Mouse (Mus musculus): ENCODE results near the gene Usp24. TPM values are rescaled to one million over a fixed set of nuclear protein-coding genes. Genes with fewer than 3 reads are reported as not detected.

The Usp24 gene
- polyA plus RNA-seq, 1 experiment, result 5.7 TPM

DNA sequence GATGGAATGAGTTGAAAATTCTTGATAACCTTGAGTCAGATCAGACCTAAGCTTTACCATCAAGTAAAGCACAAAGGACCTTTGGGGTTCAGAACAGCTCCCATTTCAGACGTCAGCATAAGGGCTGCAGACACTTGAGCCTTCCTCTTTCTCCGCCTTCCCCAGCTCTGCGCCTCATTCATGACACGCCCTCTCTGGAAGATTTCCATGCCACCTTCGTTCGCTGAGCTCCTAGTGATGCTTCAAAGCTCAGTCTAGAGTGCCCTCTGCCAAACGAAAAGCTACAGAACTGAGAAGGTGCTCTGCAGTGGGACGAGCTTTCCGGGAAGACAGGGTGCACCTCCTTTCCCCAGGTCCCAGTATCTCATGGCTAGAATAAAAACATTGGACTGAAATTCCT is 146.0 kb downstream of the Usp24 start:
- Histone ChIP-seq H3K79me2 (ENCODE audit: control insufficient read depth, insufficient read depth) (no peaks in the 10 kb centered on the region), H3K27me3 (ENCODE audit: control insufficient read depth, insufficient read depth, insufficient read length) (no peaks in the 10 kb centered on the region), H3K79me3 (ENCODE audit: low read depth) (no peaks in the 10 kb centered on the region), H3K36me3 (ENCODE audit: control insufficient read depth, insufficient read depth) (no peaks in the 10 kb centered on the region), H3ac (ENCODE audit: control insufficient read depth, insufficient read length, low read depth) (no peak overlapping the region), H3K4me3 (ENCODE audit: insufficient read depth, poor library complexity, severe bottlenecking) (no peak overlapping the region)
- TF ChIP-seq CEBPB (IDR thresholded peaks at IDR 0.05; ENCODE audit: low read depth), result no peak
- no peak for TF ChIP-seq MYOD1 (IDR thresholded peaks at IDR 0.05; ENCODE audit: control insufficient read depth, insufficient read length, low read depth)
- no peak for TF ChIP-seq CTCF (IDR thresholded peaks at IDR 0.05; ENCODE audit: control insufficient read depth, insufficient read depth, insufficient read length)
- no peak for TF ChIP-seq FOSL1 (IDR thresholded peaks at IDR 0.05; ENCODE audit: insufficient read depth, low read length, poor library complexity, severe bottlenecking)
- no peak for TF ChIP-seq USF1 (IDR thresholded peaks at IDR 0.05; ENCODE audit: low read depth)
- no peak for TF ChIP-seq MYOG (IDR thresholded peaks at IDR 0.05; ENCODE audit: control insufficient read depth, extremely low read depth, insufficient read length)

DNA sequence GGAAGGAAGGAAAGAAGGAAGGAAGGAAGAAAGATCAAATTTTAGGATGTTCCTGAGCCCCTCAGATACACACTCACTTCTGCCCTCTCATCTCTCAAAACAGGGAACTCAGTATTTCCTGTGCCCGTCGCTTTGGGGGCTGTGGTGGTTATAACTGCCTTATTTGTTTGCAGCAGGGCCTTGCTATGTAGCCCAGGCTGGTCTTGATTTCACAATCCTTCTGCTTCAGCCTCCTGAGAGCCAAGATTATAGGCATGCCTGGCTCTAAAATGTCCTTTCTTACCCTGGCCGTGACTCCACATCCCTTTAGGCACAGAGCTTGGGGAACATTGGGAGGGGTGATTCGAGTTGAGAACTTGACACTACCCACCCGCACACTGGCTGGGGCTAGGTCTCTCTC is 146.5 kb downstream of the Usp24 start:
- Histone ChIP-seq H3K36me3 (ENCODE audit: control insufficient read depth, insufficient read depth) (no peaks in the 10 kb centered on the region), H3K27me3 (ENCODE audit: control insufficient read depth, insufficient read depth, insufficient read length) (no peaks in the 10 kb centered on the region), H3K79me3 (ENCODE audit: low read depth) (no peaks in the 10 kb centered on the region), H3K4me3 (ENCODE audit: insufficient read depth, poor library complexity, severe bottlenecking) (no peak overlapping the region), H3ac (ENCODE audit: control insufficient read depth, insufficient read length, low read depth) (no peak overlapping the region), H3K79me2 (ENCODE audit: control insufficient read depth, insufficient read depth) (no peaks in the 10 kb centered on the region)
- TF ChIP-seq FOSL1 (IDR thresholded peaks at IDR 0.05; ENCODE audit: insufficient read depth, low read length, poor library complexity, severe bottlenecking) (no peak), CEBPB (IDR thresholded peaks at IDR 0.05; ENCODE audit: low read depth) (no peak), MYOD1 (IDR thresholded peaks at IDR 0.05; ENCODE audit: control insufficient read depth, insufficient read length, low read depth) (no peak), USF1 (IDR thresholded peaks at IDR 0.05; ENCODE audit: low read depth) (no peak), CTCF (IDR thresholded peaks at IDR 0.05; ENCODE audit: control insufficient read depth, insufficient read depth, insufficient read length) (no peak), MAX (IDR thresholded peaks at IDR 0.05) (no peak), MYOG (IDR thresholded peaks at IDR 0.05; ENCODE audit: control insufficient read depth, extremely low read depth, insufficient read length) (no peak)

GRCm38 (mm10) chr4:106463174-106463801 is 147.3 kb downstream of the Usp24 start:
- TF ChIP-seq FOSL1 (IDR thresholded peaks at IDR 0.05; ENCODE audit: insufficient read depth, low read length, poor library complexity, severe bottlenecking) (no peak), MAX (IDR thresholded peaks at IDR 0.05) (no peak), USF1 (IDR thresholded peaks at IDR 0.05; ENCODE audit: low read depth) (no peak), CTCF (IDR thresholded peaks at IDR 0.05; ENCODE audit: control insufficient read depth, insufficient read depth, insufficient read length) (no peak), CEBPB (IDR thresholded peaks at IDR 0.05; ENCODE audit: low read depth) (no peak), MYOD1 (IDR thresholded peaks at IDR 0.05; ENCODE audit: control insufficient read depth, insufficient read length, low read depth) (no peak), MYOG (IDR thresholded peaks at IDR 0.05; ENCODE audit: control insufficient read depth, extremely low read depth, insufficient read length) (no peak)
- H3ac ChIP-seq (ENCODE audit: control insufficient read depth, insufficient read length, low read depth), result peak overlapping the region; percentile 70
- H3K79me3 ChIP-seq (ENCODE audit: low read depth), result no peaks in the 10 kb centered on the region
- no peaks in the 10 kb centered on the region for H3K36me3 ChIP-seq (ENCODE audit: control insufficient read depth, insufficient read depth)
- no peaks in the 10 kb centered on the region for H3K79me2 ChIP-seq (ENCODE audit: control insufficient read depth, insufficient read depth)
- H3K27me3 ChIP-seq (ENCODE audit: control insufficient read depth, insufficient read depth, insufficient read length), result no peaks in the 10 kb centered on the region
- H3K4me3 ChIP-seq (ENCODE audit: insufficient read depth, poor library complexity, severe bottlenecking), result peak overlapping the region; percentile 11

DNA sequence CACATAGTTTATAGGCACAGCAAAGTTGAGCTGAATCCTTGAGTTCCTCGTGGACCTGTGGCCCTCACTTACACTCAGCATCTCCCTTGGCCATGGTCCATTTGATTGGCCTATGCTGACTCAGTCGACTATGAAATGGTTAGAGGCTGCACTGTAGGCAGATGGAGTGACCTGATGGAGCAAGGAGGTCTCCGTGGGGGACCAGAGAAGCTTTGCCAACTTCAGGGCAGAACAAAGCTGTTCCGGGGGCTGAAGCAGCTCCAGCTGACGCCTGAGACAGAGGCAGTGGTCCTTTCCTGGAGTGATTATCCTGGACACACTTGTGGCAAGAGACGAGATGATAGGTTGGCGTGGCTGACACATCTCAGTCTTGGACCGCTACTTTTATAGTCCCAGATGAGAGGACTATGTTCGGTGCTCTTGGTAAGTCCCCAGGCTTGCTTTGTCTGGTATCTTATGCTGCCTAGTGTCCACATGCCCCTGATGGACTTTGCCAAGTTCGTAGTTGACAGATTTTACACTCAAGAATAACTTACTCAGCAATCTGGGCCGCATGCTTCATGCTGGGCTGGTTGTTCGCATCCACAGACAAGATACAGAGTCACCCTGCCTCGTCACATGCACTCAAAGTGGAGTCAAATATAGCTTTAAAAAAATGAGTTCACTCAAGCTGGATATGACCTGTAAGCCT is 151.6 kb downstream of the Usp24 start:
- no peak for TF ChIP-seq USF1 (IDR thresholded peaks at IDR 0.05; ENCODE audit: low read depth)
- TF ChIP-seq FOSL1 (IDR thresholded peaks at IDR 0.05; ENCODE audit: insufficient read depth, low read length, poor library complexity, severe bottlenecking), result no peak
- TF ChIP-seq CTCF (IDR thresholded peaks at IDR 0.05; ENCODE audit: control insufficient read depth, insufficient read depth, insufficient read length), result no peak
- no peak for TF ChIP-seq MYOG (IDR thresholded peaks at IDR 0.05; ENCODE audit: control insufficient read depth, extremely low read depth, insufficient read length)
- no peak for TF ChIP-seq CEBPB (IDR thresholded peaks at IDR 0.05; ENCODE audit: low read depth)
- no peak for TF ChIP-seq MYOD1 (IDR thresholded peaks at IDR 0.05; ENCODE audit: control insufficient read depth, insufficient read length, low read depth)
- no peak for TF ChIP-seq MAX (IDR thresholded peaks at IDR 0.05)
- H3K36me3 ChIP-seq (ENCODE audit: control insufficient read depth, insufficient read depth), result no peaks in the 10 kb centered on the region
- H3ac ChIP-seq (ENCODE audit: control insufficient read depth, insufficient read length, low read depth), result no peak overlapping the region
- H3K79me3 ChIP-seq (ENCODE audit: low read depth), result no peaks in the 10 kb centered on the region
- no peak overlapping the region for H3K4me3 ChIP-seq (ENCODE audit: insufficient read depth, poor library complexity, severe bottlenecking)
- no peaks in the 10 kb centered on the region for H3K27me3 ChIP-seq (ENCODE audit: control insufficient read depth, insufficient read depth, insufficient read length)
- H3K79me2 ChIP-seq (ENCODE audit: control insufficient read depth, insufficient read depth), result no peaks in the 10 kb centered on the region

DNA sequence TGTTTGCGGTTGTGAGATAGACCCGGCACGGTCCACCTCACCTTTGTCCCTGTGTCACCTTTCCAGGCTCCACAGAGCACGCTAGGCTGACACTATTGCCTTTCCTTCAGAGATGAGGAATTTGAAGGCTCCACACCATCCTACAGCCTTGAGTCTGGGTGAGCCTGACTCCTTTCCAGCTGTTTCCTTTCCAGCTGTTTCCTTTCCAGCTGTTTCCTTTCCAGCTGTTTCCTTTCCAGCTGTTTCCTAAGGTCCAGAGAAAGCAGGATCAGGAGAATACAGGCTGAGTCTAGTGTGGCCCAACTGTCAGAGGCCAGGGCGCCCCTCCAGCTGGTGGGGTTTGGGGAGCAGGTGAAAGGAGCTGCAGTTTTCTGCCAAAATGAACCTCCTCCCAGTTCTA is 154.9 kb downstream of the Usp24 start:
- Histone ChIP-seq H3K79me2 (ENCODE audit: control insufficient read depth, insufficient read depth) (no peaks in the 10 kb centered on the region), H3K36me3 (ENCODE audit: control insufficient read depth, insufficient read depth) (no peaks in the 10 kb centered on the region), H3K27me3 (ENCODE audit: control insufficient read depth, insufficient read depth, insufficient read length) (peaks cover 11% of the 10 kb centered on the region), H3K4me3 (ENCODE audit: insufficient read depth, poor library complexity, severe bottlenecking) (no peak overlapping the region), H3K79me3 (ENCODE audit: low read depth) (no peaks in the 10 kb centered on the region), H3ac (ENCODE audit: control insufficient read depth, insufficient read length, low read depth) (no peak overlapping the region)
- TF ChIP-seq MYOD1 (IDR thresholded peaks at IDR 0.05; ENCODE audit: control insufficient read depth, insufficient read length, low read depth), result no peak
- no peak for TF ChIP-seq MAX (IDR thresholded peaks at IDR 0.05)
- TF ChIP-seq MYOG (IDR thresholded peaks at IDR 0.05; ENCODE audit: control insufficient read depth, extremely low read depth, insufficient read length), result no peak
- no peak for TF ChIP-seq CEBPB (IDR thresholded peaks at IDR 0.05; ENCODE audit: low read depth)
- no peak for TF ChIP-seq CTCF (IDR thresholded peaks at IDR 0.05; ENCODE audit: control insufficient read depth, insufficient read depth, insufficient read length)
- TF ChIP-seq FOSL1 (IDR thresholded peaks at IDR 0.05; ENCODE audit: insufficient read depth, low read length, poor library complexity, severe bottlenecking), result no peak
- TF ChIP-seq USF1 (IDR thresholded peaks at IDR 0.05; ENCODE audit: low read depth), result no peak

All from C2C12 (cell line).